Mouse (Mus musculus) adrenal gland, postnatal 14 days (tissue): ENCODE measurements around the gene Glo1. TPM values are rescaled to one million over a fixed set of nuclear protein-coding genes. Genes with fewer than 3 reads are reported as not detected.

ENCODE experiments used
- total RNA-seq: library from RNA; stranded (reverse); gene quantifications from 2 replicates; pipeline ENCODE4 v1.2.3, GENCODE M21; 2021

Glo1 gene
- total RNA-seq, 1 experiment from 2014 or later: 123 TPM

Other genes with a start within 250 kb of the Glo1 start
- 35.9 and 36.9 TPM in 2 replicates for gene Btbd9, start 50.4 kb downstream of the Glo1 start, total RNA-seq
- 1.3 and 2.7 TPM in 2 replicates for gene Dnah8, start 2.5 kb downstream of the Glo1 start, total RNA-seq